Mouse (Mus musculus) MEL (cell line): ENCODE results near the gene Erich6. TPM values are rescaled to one million over a fixed set of nuclear protein-coding genes. Genes with fewer than 3 reads are reported as not detected.

Experiments used
- DNase-seq: peaks from one replicate; pipeline ENCODE4 v3.0.0; 2011; ENCODE audit warnings: low read depth, low spot score
- H3K27ac ChIP-seq: 2 replicates; pipeline ENCODE4 v1.5.1; 2012; ENCODE audit warnings: low read depth, mild to moderate bottlenecking, control low read depth, low read length, moderate library complexity; ENCODE audit not compliant: control insufficient read depth
- H3K27me3 ChIP-seq, 2 experiments: fragments of 150-350 bp in 1 of 2; sonication (generic) in 1 of 2; 2 replicates each; pipeline ENCODE4 v1.6.1; 2012; ENCODE audit warnings: low read length in 2 of 2, mild to moderate bottlenecking in 2 of 2, improper control_type of control experiment in 1 of 2, moderate library complexity in 1 of 2; ENCODE audit not compliant: insufficient read depth in 2 of 2, control insufficient read depth in 1 of 2
- H3K36me3 ChIP-seq, 2 experiments: 2 replicates each; pipeline ENCODE4 v1.6.1; 2012 to 2014; ENCODE audit warnings: low read length in 2 of 2, improper control_type of control experiment in 1 of 2, inconsistent platforms in 1 of 2, mild to moderate bottlenecking in 1 of 2; ENCODE audit not compliant: insufficient read depth in 2 of 2, control insufficient read depth in 1 of 2
- H3K4me1 ChIP-seq, 2 experiments: fragments of 150-350 bp in 1 of 2; sonication (generic) in 1 of 2; 2 replicates each; pipeline ENCODE4 v1.6.1; 2012; ENCODE audit warnings: low read length in 2 of 2, improper control_type of control experiment in 1 of 2, mild to moderate bottlenecking in 1 of 2; ENCODE audit not compliant: insufficient read depth in 2 of 2, control insufficient read depth in 1 of 2
- H3K4me3 ChIP-seq, 2 experiments: fragments of 150-350 bp in 1 of 2; sonication (generic) in 1 of 2; 2 replicates each; pipeline ENCODE4 v1.5.1; 2012; ENCODE audit warnings: low read depth in 2 of 2, low read length in 2 of 2, mild to moderate bottlenecking in 2 of 2, moderate library complexity in 2 of 2, control low read depth in 1 of 2, improper control_type of control experiment in 1 of 2; ENCODE audit not compliant: control insufficient read depth in 1 of 2, insufficient read depth in 1 of 2
- H3K79me2 ChIP-seq: 2 replicates; pipeline ENCODE4 v1.6.1; 2012; ENCODE audit warnings: mild to moderate bottlenecking, low read length, moderate library complexity; ENCODE audit not compliant: control insufficient read depth, poor library complexity, insufficient read depth
- H3K9ac ChIP-seq: 2 replicates; pipeline ENCODE4 v1.6.1; 2012; ENCODE audit warnings: low read depth, mild to moderate bottlenecking, control low read depth, low read length, moderate library complexity; ENCODE audit not compliant: control insufficient read depth, poor library complexity, severe bottlenecking
- H3K9me3 ChIP-seq: fragments of 150-350 bp; sonication (generic); replicated peaks from 2 replicates; pipeline ENCODE4 v1.6.1; 2012; ENCODE audit warnings: mild to moderate bottlenecking, low read length, improper control_type of control experiment, moderate library complexity; ENCODE audit not compliant: insufficient read depth
- CTCF ChIP-seq, 3 experiments: IDR thresholded peaks in 2 of 3; conservative IDR thresholded peaks in 1 of 3; 2 replicates each; pipeline ENCODE4 v1.5.1; 2011 to 2012; ENCODE audit warnings: low read length in 3 of 3, low read depth in 2 of 3, mild to moderate bottlenecking in 2 of 3, improper control_type of control experiment in 1 of 3, inconsistent platforms in 1 of 3, mixed read lengths in 1 of 3, moderate library complexity in 1 of 3; ENCODE audit not compliant: control insufficient read depth in 1 of 3, insufficient read depth in 1 of 3, poor library complexity in 1 of 3, severe bottlenecking in 1 of 3
- ELF1 ChIP-seq: IDR thresholded peaks from 2 replicates; pipeline ENCODE4 v1.6.1; 2014; ENCODE audit warnings: low read depth, mild to moderate bottlenecking, inconsistent platforms, low read length, improper control_type of control experiment, moderate library complexity
- ETS1 ChIP-seq: IDR thresholded peaks from 2 replicates; pipeline ENCODE4 v1.6.1; 2012; ENCODE audit warnings: low read depth, mild to moderate bottlenecking, inconsistent platforms, low read length, improper control_type of control experiment, moderate library complexity
- JUND ChIP-seq: IDR thresholded peaks from 2 replicates; pipeline ENCODE4 v1.6.1; 2011; ENCODE audit warnings: low read depth, mild to moderate bottlenecking, improper control_type of control experiment, low read length
- MXI1 ChIP-seq: IDR thresholded peaks from 2 replicates; pipeline ENCODE4 v1.6.1; 2011; ENCODE audit warnings: mild to moderate bottlenecking, low read depth, low read length, improper control_type of control experiment
- MYB ChIP-seq: IDR thresholded peaks from 2 replicates; pipeline ENCODE4 v1.6.1; 2011; ENCODE audit warnings: mild to moderate bottlenecking, low read depth, low read length, improper control_type of control experiment
- MYC ChIP-seq: IDR thresholded peaks from 2 replicates; pipeline ENCODE4 v1.6.1; 2011; ENCODE audit warnings: low read depth, mild to moderate bottlenecking, low read length, improper control_type of control experiment, moderate library complexity
- NRF1 ChIP-seq: IDR thresholded peaks from 2 replicates; pipeline ENCODE4 v1.6.1; 2014; ENCODE audit warnings: low read depth, mild to moderate bottlenecking, inconsistent platforms, low read length, improper control_type of control experiment, moderate library complexity; ENCODE audit not compliant: poor library complexity, insufficient read depth, severe bottlenecking
- POLR2A ChIP-seq, 2 experiments: IDR thresholded peaks; 2 replicates each; pipeline ENCODE4 v1.6.1; 2011 to 2012; ENCODE audit warnings: low read length in 2 of 2, mild to moderate bottlenecking in 2 of 2, control low read depth in 1 of 2, improper control_type of control experiment in 1 of 2, low read depth in 1 of 2, moderate library complexity in 1 of 2; ENCODE audit not compliant: control insufficient read depth in 1 of 2, insufficient read depth in 1 of 2, poor library complexity in 1 of 2
- POLR2AphosphoS2 ChIP-seq: IDR thresholded peaks from 2 replicates; pipeline ENCODE4 v1.6.1; 2011; ENCODE audit warnings: low read length, improper control_type of control experiment
- POLR2AphosphoS5 ChIP-seq: IDR thresholded peaks from 2 replicates; pipeline ENCODE4 v1.6.1; 2012; ENCODE audit warnings: low read depth, borderline replicate concordance, mild to moderate bottlenecking, inconsistent platforms, low read length, moderate library complexity, mixed read lengths
- RAD21 ChIP-seq: IDR thresholded peaks from 2 replicates; pipeline ENCODE4 v1.6.1; 2011; ENCODE audit warnings: mild to moderate bottlenecking, low read depth, low read length, improper control_type of control experiment
- SIN3A ChIP-seq: IDR thresholded peaks from 2 replicates; pipeline ENCODE4 v1.6.1; 2012; ENCODE audit warnings: low read length, improper control_type of control experiment, inconsistent platforms
- SMC3 ChIP-seq: IDR thresholded peaks from 2 replicates; pipeline ENCODE4 v1.6.1; 2011; ENCODE audit warnings: low read depth, low read length, improper control_type of control experiment
- TAL1 ChIP-seq: IDR thresholded peaks from 2 replicates; pipeline ENCODE4 v1.6.1; 2012; ENCODE audit warnings: mild to moderate bottlenecking, inconsistent platforms, low read length, moderate library complexity, mixed read lengths
- TCF12 ChIP-seq: IDR thresholded peaks from 2 replicates; pipeline ENCODE4 v1.6.1; 2014; ENCODE audit warnings: low read depth, mild to moderate bottlenecking, inconsistent platforms, low read length, improper control_type of control experiment, moderate library complexity
- UBTF ChIP-seq: IDR thresholded peaks from 2 replicates; pipeline ENCODE4 v1.6.1; 2012; ENCODE audit warnings: low read depth, mild to moderate bottlenecking, inconsistent platforms, low read length, improper control_type of control experiment, moderate library complexity, borderline replicate concordance; ENCODE audit not compliant: insufficient read depth
- polyA plus RNA-seq, 2 experiments: library from polyadenylated mRNA; stranded (reverse) in 1 of 2; unstranded in 1 of 2; fragments of >175 nt in 1 of 2; fragments of >200 nt in 1 of 2; gene quantifications; 2 replicates each; pipeline versions ENCODE4 v1.2.1 to v1.2.4; 2012; ENCODE audit warnings: low replicate concordance in 2 of 2, low read depth in 1 of 2; ENCODE audit not compliant: insufficient read length in 2 of 2, insufficient read depth in 1 of 2, missing spikeins in 1 of 2
- total RNA-seq: library from RNA; depleted of rRNA; stranded (reverse); fragments of 300-350 nt; gene quantifications from 2 replicates; pipeline ENCODE4 v1.2.3, GENCODE M21; 2012

The Erich6 gene
- total and polyA plus RNA-seq, 3 experiments: 0.08 TPM; not detected in 2

DNA sequence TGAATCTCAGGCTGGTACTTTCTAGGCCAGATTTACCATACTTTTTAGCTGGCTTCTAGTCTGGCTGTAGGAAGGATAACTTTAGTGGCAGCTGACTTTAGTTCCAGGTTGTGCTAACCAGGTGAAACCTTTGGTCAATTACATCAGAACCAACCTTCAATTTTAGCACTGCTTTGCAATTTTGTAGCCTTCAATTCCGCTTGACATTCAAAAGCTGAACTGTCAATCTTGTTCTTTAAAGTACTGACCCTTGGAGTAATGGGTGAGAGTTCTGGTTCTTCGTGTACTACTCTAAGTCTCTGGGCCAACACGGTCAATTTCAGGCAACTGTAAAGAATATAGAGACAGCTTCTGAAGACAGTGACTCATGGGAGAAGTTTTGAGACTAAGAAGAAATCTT is 48.4 kb upstream of the Erich6 start:
- Histone ChIP-seq H3K9ac (no peak overlapping the region), H3K79me2 (peaks cover 49% of the 10 kb centered on the region), H3K4me3 (no peak overlapping the region), H3K27me3 (no peaks in the 10 kb centered on the region), H3K4me1 (peaks cover 11 to 22% of the 10 kb centered on the region in 2 experiments), H3K36me3 (peaks cover 9 to 29% of the 10 kb centered on the region in 2 experiments), H3K9me3 (no peaks in the 10 kb centered on the region), H3K27ac (no peak overlapping the region)
- DNase-seq: no peak
- TF ChIP-seq CTCF (IDR thresholded peaks at IDR 0.05 in 2 of 3, conservative IDR thresholded peaks at IDR 0.05 in 1 of 3; ENCODE audit: control insufficient read depth in 1 of 3, insufficient read depth in 1 of 3, low read depth in 2 of 3, low read length in 3 of 3, poor library complexity in 1 of 3, severe bottlenecking in 1 of 3) (no peak), POLR2A (IDR thresholded peaks at IDR 0.05; ENCODE audit: control insufficient read depth in 1 of 2, insufficient read depth in 1 of 2, low read depth in 1 of 2, low read length in 2 of 2, poor library complexity in 1 of 2) (no peak), TAL1 (no peak), ELF1 (no peak), MXI1 (no peak), JUND (no peak), POLR2AphosphoS2 (no peak), UBTF (no peak)

DNA sequence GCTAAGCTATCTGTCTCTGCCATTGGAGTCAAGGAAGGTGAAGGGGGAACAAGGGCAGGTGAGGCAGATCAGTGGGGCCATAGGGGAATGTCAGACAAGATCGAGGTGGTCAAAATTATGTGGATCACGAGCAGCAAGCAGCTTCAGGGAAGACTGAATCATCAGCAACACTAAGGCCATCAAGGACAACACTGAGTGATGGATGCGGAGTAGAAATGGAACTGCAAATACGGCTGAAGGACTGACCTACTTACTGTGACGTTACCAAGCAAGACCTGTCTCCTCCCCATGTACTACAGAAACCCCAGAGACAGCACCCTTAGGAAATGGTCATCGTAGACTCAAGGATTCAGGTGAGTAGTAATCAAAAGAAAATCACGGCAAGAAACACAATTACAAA is 46.3 kb upstream of the Erich6 start:
- H3K4me3 ChIP-seq: no peak overlapping the region
- no peak for DNase-seq
- TF ChIP-seq NRF1 (no peak), TCF12 (no peak), POLR2AphosphoS5 (no peak), RAD21 (no peak), MYB (no peak), ETS1 (no peak), SMC3 (no peak), SIN3A (no peak), MYC (no peak), JUND (no peak)
- H3K36me3 ChIP-seq: peaks cover 10 to 13% of the 10 kb centered on the region in 2 experiments
- H3K9ac ChIP-seq: no peak overlapping the region
- peaks cover 0 to 10% of the 10 kb centered on the region in 2 experiments; a peak in 2 of 4 replicates for H3K4me1 ChIP-seq
- H3K27ac ChIP-seq: no peak overlapping the region
- H3K79me2 ChIP-seq: peaks cover 41% of the 10 kb centered on the region
- no peaks in the 10 kb centered on the region for H3K9me3 ChIP-seq
- H3K27me3 ChIP-seq: no peaks in the 10 kb centered on the region
